Mouse (Mus musculus) cortical plate, adult 2 months (tissue): ENCODE measurements at regions not wholly inside any gene's neighbourhood (a gene's known extent, or its start where the extent isn't known, plus 50 kb on each side); places are given as distances from the start of the nearest gene placed in this dataset.

Source experiments
- CTCF ChIP-seq: fragments of 200-500 bp; IDR thresholded peaks from 2 replicates; pipeline ENCODE4 v1.5.1; 2011; ENCODE audit warnings: mild to moderate bottlenecking, control low read depth, low read length; ENCODE audit not compliant: insufficient read depth; ENCODE audit errors: extremely low read depth
- POLR2A ChIP-seq: fragments of 200-500 bp; IDR thresholded peaks from 2 replicates; pipeline ENCODE4 v1.6.1; 2011; ENCODE audit warnings: mild to moderate bottlenecking, low read length, control low read depth; ENCODE audit not compliant: insufficient read depth; ENCODE audit errors: extremely low read depth

- TF ChIP-seq CTCF (no peak), POLR2A (no peak)
Observed at GRCm38 (mm10) chr8:15532027-15532426, 486.1 kb upstream of the BB014433 start.
